Mouse (Mus musculus) brain, embryonic 14.5 days (tissue): ENCODE measurements around the gene Mex3a. TPM values are rescaled to one million over a fixed set of nuclear protein-coding genes. Genes with fewer than 3 reads are reported as not detected.

ENCODE experiments used
- DNase-seq: peaks from one replicate; pipeline ENCODE4 v3.0.0-alpha.2; 2011; ENCODE audit warnings: low read depth
- CTCF ChIP-seq: fragments of 200-500 bp; IDR thresholded peaks from 2 replicates; pipeline ENCODE4 v1.5.1; 2012; ENCODE audit warnings: inconsistent platforms, mild to moderate bottlenecking, moderate library complexity, borderline replicate concordance; ENCODE audit not compliant: insufficient read depth, insufficient read length; ENCODE audit errors: extremely low read depth
- POLR2A ChIP-seq: fragments of 200-500 bp; IDR thresholded peaks from 2 replicates; pipeline ENCODE4 v1.6.1; 2012; ENCODE audit warnings: mild to moderate bottlenecking, inconsistent platforms, borderline replicate concordance; ENCODE audit not compliant: poor library complexity, insufficient read depth, insufficient read length, severe bottlenecking; ENCODE audit errors: extremely low read depth
- polyA plus RNA-seq: library from polyadenylated mRNA; depleted of rRNA; stranded (reverse); fragments of >200 nt; gene quantifications from 2 replicates; pipeline ENCODE4 v1.2.3, GENCODE M21; 2012

Mex3a gene
- polyA plus RNA-seq, 1 experiment = 103 TPM

- TF ChIP-seq POLR2A (no peak), CTCF (no peak)
- DNase-seq = peak; percentile 89
Measured at GRCm38 (mm10) chr3:88541622-88542401, 9.6 kb downstream of the Mex3a start.

- DNase-seq = no peak
- TF ChIP-seq POLR2A (no peak), CTCF (no peak)
Measured at GRCm38 (mm10) chr3:88542486-88542885, 10.3 kb downstream of the Mex3a start.

- TF ChIP-seq CTCF (no peak), POLR2A (no peak)
- DNase-seq = no peak
Measured at GRCm38 (mm10) chr3:88543174-88543573, 11.0 kb downstream of the Mex3a start.

- no peak for DNase-seq
- TF ChIP-seq CTCF = no peak
- TF ChIP-seq POLR2A = no peak
Measured at GRCm38 (mm10) chr3:88543651-88544410, 11.6 kb downstream of the Mex3a start.

- TF ChIP-seq POLR2A (no peak), CTCF (peak; percentile 49; the same call in 1 of the 2 replicates)
- DNase-seq = peak; percentile 62
Measured at GRCm38 (mm10) chr3:88544514-88544913, 12.3 kb downstream of the Mex3a start.

- no peak for TF ChIP-seq POLR2A
- TF ChIP-seq CTCF = no peak
- DNase-seq = no peak
Measured at GRCm38 (mm10) chr3:88544955-88545591, 12.9 kb downstream of the Mex3a start.

GRCm38 (mm10) chr3:88546674-88547418 is 14.7 kb downstream of the Mex3a start:
- DNase-seq = no peak
- no peak for TF ChIP-seq POLR2A
- TF ChIP-seq CTCF = no peak

- no peak for TF ChIP-seq CTCF
- TF ChIP-seq POLR2A = no peak
Measured at GRCm38 (mm10) chr3:88548180-88548917, 16.2 kb downstream of the Mex3a start, which contains the start of gene Rab25. Rab25 (minus strand) TSS chr3:88548300.

GRCm38 (mm10) chr3:88551586-88551985 is 19.4 kb downstream of the Mex3a start:
- DNase-seq = no peak
- TF ChIP-seq CTCF (no peak), POLR2A (no peak)

More at GRCm38 (mm10) chr3:88548180-88548917, 16.2 kb downstream of the Mex3a start, which contains the start of gene Rab25:
- no peak for DNase-seq

- TF ChIP-seq POLR2A = no peak
- TF ChIP-seq CTCF = no peak
- DNase-seq = no peak
Measured at GRCm38 (mm10) chr3:88552082-88552645, 20.0 kb downstream of the Mex3a start.
